Mouse (Mus musculus) heart, embryonic 12.5 days (tissue): Measurements from ENCODE around the gene Olfr248. TPM values are rescaled to one million over a fixed set of nuclear protein-coding genes. Genes with fewer than 3 reads are reported as not detected.
"Not testable (repeated sequence)": the region's sequence is repeated elsewhere in the genome, so short reads cannot be mapped to it uniquely, and the experiment has no call there.

Source experiments
- ATAC-seq: fragments of 200-750 bp; cut with Nextera tagmentation; 2 replicates; pipeline ENCODE4 v1.8.0; 2017; ENCODE audit warnings: moderate TSS enrichment, moderate library complexity; ENCODE audit not compliant: insufficient number of reproducible peaks, low FRiP score
- H3K27ac ChIP-seq: fragments of 300-500 bp; sonication (generic); 2 replicates; pipeline ENCODE4 v1.5.1; 2016; ENCODE audit warnings: mild to moderate bottlenecking, moderate library complexity; ENCODE audit not compliant: poor library complexity, severe bottlenecking
- H3K27me3 ChIP-seq: fragments of 300-500 bp; sonication (generic); replicated peaks from 2 replicates; pipeline ENCODE4 v1.6.1; 2016; ENCODE audit warnings: mild to moderate bottlenecking, moderate library complexity
- H3K36me3 ChIP-seq: fragments of 300-500 bp; sonication (generic); 2 replicates; pipeline ENCODE4 v1.6.1; 2016; ENCODE audit warnings: mild to moderate bottlenecking, moderate library complexity
- H3K4me1 ChIP-seq: fragments of 300-500 bp; sonication (generic); replicated peaks from 2 replicates; pipeline ENCODE4 v1.6.1; 2016; ENCODE audit warnings: mild to moderate bottlenecking
- H3K4me2 ChIP-seq: fragments of 300-500 bp; sonication (generic); 2 replicates; pipeline ENCODE4 v1.6.1; 2016; ENCODE audit warnings: mild to moderate bottlenecking, moderate library complexity
- H3K4me3 ChIP-seq: fragments of 300-500 bp; sonication (generic); 2 replicates; pipeline ENCODE4 v1.5.1; 2016; ENCODE audit warnings: mild to moderate bottlenecking
- H3K9ac ChIP-seq: fragments of 300-500 bp; sonication (generic); 2 replicates; pipeline ENCODE4 v1.6.1; 2016; ENCODE audit warnings: mild to moderate bottlenecking, moderate library complexity
- H3K9me3 ChIP-seq: fragments of 300-500 bp; sonication (generic); replicated peaks from 2 replicates; pipeline ENCODE4 v1.6.1; 2016; ENCODE audit warnings: mild to moderate bottlenecking, moderate library complexity
- WGBS: fragments of 180-500 bp; shearing (Covaris S2); methylation state at CpG from one replicate; pipeline ENCODE4 v1.1.7; 2016; 5-methylcytosine and 5-hydroxymethylcytosine counted together
- polyA plus RNA-seq: library from polyadenylated mRNA; unstranded; fragments of >200 nt; fragmentation: Nextera tagmentation; extraction: Ambion mirVana; gene quantifications from 2 replicates; pipeline ENCODE4 v1.2.1, GENCODE M21; 2016

Gene Olfr248
- polyA plus RNA-seq = not detected in 2 replicates

DNA sequence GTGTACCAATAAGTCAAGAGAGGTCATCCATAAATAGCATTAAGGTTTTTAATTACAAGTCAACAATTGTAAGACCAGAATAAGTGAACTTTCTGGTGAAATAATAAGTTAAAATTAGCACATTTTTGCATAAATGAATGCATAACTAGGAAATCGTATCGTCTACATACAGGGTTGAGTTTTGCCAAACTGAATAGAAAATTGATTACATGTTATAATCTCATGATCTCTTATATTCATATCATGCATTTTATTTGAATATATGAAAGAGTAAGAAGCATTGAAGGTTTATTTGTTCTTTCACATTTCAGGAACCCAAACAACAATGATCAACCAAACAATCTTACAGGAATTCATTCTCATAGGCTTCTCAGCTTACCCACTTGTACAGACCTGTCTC is at the start of gene Olfr248:
Gene Olfr248 (plus strand): TSS at position 301 of the 400 bp plus-strand sequence.
- H3K27me3 ChIP-seq = no peaks in the 10 kb centered on the region
- H3K4me3 ChIP-seq = no peak within 1 kb of the TSS
- WGBS = 81% methylated on average over 2 of the region's 2 CpGs
- H3K9me3 ChIP-seq = no peaks in the 10 kb centered on the region
- ATAC-seq = no peak
- H3K27ac ChIP-seq = no peak within 1 kb of the TSS
- H3K36me3 ChIP-seq = no peaks in the 10 kb centered on the region
- H3K4me1 ChIP-seq = no peaks in the 10 kb centered on the region
- H3K4me2 ChIP-seq = no peak within 1 kb of the TSS
- H3K9ac ChIP-seq = no peak within 1 kb of the TSS

GRCm38 (mm10) chr1:174353636-174354035 is 37.2 kb upstream of the Olfr248 start:
- H3K27ac ChIP-seq, H3K9me3 ChIP-seq, H3K4me3 ChIP-seq, H3K4me2 ChIP-seq, H3K4me1 ChIP-seq, ATAC-seq, H3K9ac ChIP-seq, H3K36me3 ChIP-seq, H3K27me3 ChIP-seq: not testable (repeated sequence)
- WGBS = 68% methylated on average over 1 of the region's 1 CpGs

- Histone ChIP-seq H3K27me3 (no peaks in the 10 kb centered on the region), H3K9ac (no peak overlapping the region), H3K4me2 (no peak overlapping the region), H3K4me1 (no peaks in the 10 kb centered on the region), H3K9me3 (no peaks in the 10 kb centered on the region), H3K4me3 (no peak overlapping the region), H3K36me3 (no peaks in the 10 kb centered on the region), H3K27ac (no peak overlapping the region)
- 63% methylated on average over 5 of the region's 5 CpGs for WGBS
- ATAC-seq = no peak
Measured at GRCm38 (mm10) chr1:174354640-174355039, 36.2 kb upstream of the Olfr248 start.

GRCm38 (mm10) chr1:174364882-174365451 is 25.9 kb upstream of the Olfr248 start, which contains the start of gene Olfr417:
TSS of gene Olfr417 (plus strand) at chr1:174365122.
- H3K27ac ChIP-seq = no peak within 1 kb of the TSS
- ATAC-seq = no peak
- H3K36me3 ChIP-seq = no peaks in the 10 kb centered on the region
- no peak within 1 kb of the TSS for H3K9ac ChIP-seq
- no peak within 1 kb of the TSS for H3K4me2 ChIP-seq
- 65% methylated on average over 2 of the region's 2 CpGs for WGBS
- H3K9me3 ChIP-seq = no peaks in the 10 kb centered on the region
- no peaks in the 10 kb centered on the region for H3K27me3 ChIP-seq
- no peaks in the 10 kb centered on the region for H3K4me1 ChIP-seq
- no peak within 1 kb of the TSS for H3K4me3 ChIP-seq

DNA sequence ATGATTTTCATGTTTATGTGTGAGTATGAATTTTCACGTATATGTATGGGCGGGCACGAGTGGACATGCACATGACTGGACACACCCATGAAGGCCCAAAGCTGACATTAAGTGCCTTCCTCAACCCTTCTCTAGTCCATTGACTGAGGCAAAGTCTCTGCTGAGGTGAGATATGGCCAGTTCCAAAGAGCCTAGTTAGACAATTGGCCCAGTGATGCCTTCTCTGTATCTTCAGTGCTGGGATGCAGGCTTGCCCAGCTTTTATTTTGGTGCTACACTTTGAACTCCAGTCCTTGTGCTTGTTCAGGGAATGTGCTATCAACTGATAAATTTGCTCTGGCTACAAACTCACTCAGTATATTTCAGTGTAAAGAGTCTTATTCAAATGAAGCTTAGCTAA is 17.0 kb upstream of the Olfr248 start:
- H3K9ac ChIP-seq = no peak overlapping the region
- no peak for ATAC-seq
- H3K4me2 ChIP-seq = no peak overlapping the region
- no peaks in the 10 kb centered on the region for H3K9me3 ChIP-seq
- no peaks in the 10 kb centered on the region for H3K4me1 ChIP-seq
- H3K4me3 ChIP-seq = no peak overlapping the region
- no peaks in the 10 kb centered on the region for H3K36me3 ChIP-seq
- no peaks in the 10 kb centered on the region for H3K27me3 ChIP-seq
- no peak overlapping the region for H3K27ac ChIP-seq
- WGBS = 84% methylated on average over 3 of the region's 3 CpGs

GRCm38 (mm10) chr1:174422959-174423358 is 32.1 kb downstream of the Olfr248 start:
- Histone ChIP-seq H3K9ac (no peak overlapping the region), H3K4me2 (no peak overlapping the region), H3K27ac (no peak overlapping the region), H3K4me3 (no peak overlapping the region), H3K36me3 (no peaks in the 10 kb centered on the region), H3K9me3 (no peaks in the 10 kb centered on the region), H3K4me1 (no peaks in the 10 kb centered on the region), H3K27me3 (no peaks in the 10 kb centered on the region)
- WGBS = 30% methylated on average over 4 of the region's 4 CpGs
- no peak for ATAC-seq

GRCm38 (mm10) chr1:174423764-174424163 is 32.9 kb downstream of the Olfr248 start, which contains the start of gene Olfr414:
TSS of gene Olfr414 (plus strand) at chr1:174424064.
- Histone ChIP-seq H3K27ac (no peak within 1 kb of the TSS), H3K27me3 (no peaks in the 10 kb centered on the region), H3K4me2 (no peak within 1 kb of the TSS), H3K9me3 (no peaks in the 10 kb centered on the region), H3K4me3 (no peak within 1 kb of the TSS), H3K4me1 (no peaks in the 10 kb centered on the region), H3K9ac (no peak within 1 kb of the TSS), H3K36me3 (no peaks in the 10 kb centered on the region)
- 47% methylated on average over 1 of the region's 1 CpGs for WGBS
- no peak for ATAC-seq

DNA sequence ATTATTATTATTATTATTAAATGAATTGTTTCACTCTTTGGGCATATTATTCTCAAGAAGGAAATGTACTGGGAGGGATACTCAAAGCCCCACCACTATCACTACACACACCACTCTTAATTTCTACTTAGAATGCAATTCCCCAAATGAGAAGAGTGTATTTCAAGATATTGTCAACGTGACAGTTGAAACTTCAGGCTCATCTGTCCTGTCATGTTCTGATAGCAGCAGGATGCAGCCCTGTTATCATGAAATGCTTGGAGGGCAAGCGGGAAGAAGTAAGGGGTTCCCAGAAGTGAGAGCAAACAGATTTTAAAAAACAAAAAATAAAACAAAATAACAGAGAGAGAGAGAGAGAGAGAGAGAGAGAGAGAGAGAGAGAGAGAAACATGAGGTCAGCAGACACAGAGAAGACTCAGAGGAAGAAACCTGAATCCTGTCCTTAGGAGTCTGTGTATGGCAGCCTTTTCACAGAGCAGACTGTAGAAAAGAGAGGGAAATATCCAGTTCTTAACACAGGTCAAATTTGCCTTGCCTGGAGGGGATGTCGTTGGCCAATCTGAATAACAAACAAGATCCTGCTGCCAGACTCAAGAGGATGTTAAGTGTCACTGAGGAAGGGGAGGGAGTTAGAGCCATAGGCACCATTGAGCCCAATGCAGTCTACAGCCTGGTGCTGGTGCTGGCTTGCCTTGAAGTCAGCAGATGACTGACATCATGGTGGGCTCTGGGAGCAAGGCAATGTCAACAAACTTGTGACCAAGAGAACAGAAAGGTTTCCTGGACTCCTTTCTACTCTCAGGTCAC is 35.5 kb downstream of the Olfr248 start:
- WGBS = 38% methylated on average over 3 of the region's 3 CpGs
- H3K27me3 ChIP-seq = no peaks in the 10 kb centered on the region
- no peak overlapping the region for H3K9ac ChIP-seq
- H3K9me3 ChIP-seq = 0 out of 2 replicates have a peak, but pooled peaks cover 3% of the 10 kb centered on the region
- no peaks in the 10 kb centered on the region for H3K4me1 ChIP-seq
- H3K27ac ChIP-seq = no peak overlapping the region
- no peak overlapping the region for H3K4me2 ChIP-seq
- H3K36me3 ChIP-seq = no peaks in the 10 kb centered on the region
- no peak for ATAC-seq
- H3K4me3 ChIP-seq = no peak overlapping the region

DNA sequence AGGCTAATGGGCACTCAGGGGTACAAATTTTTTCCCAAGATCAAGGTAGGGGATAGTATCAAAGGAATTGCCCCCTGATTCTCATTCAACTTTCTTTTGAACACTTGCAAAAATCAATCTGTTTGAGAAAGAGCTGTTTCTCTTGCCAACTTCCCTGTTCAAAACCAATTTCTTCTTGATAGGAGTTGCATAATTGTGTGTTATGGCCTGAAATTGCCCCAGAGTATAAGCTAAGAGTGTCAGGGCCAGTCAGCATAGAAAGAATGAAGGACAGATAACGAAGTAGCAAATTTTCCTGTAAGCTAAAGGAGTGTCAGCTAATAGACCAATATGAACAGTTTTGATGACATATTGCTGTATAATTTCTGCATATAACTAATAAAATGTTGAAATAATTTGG is 36.6 kb downstream of the Olfr248 start:
- 75% methylated on average over 1 of the region's 1 CpGs for WGBS
- no peak overlapping the region for H3K4me2 ChIP-seq
- H3K9me3 ChIP-seq = 0 out of 2 replicates have a peak, but pooled peaks cover 3% of the 10 kb centered on the region
- H3K9ac ChIP-seq = no peak overlapping the region
- H3K4me1 ChIP-seq = no peaks in the 10 kb centered on the region
- H3K27me3 ChIP-seq = no peaks in the 10 kb centered on the region
- no peak overlapping the region for H3K4me3 ChIP-seq
- no peaks in the 10 kb centered on the region for H3K36me3 ChIP-seq
- H3K27ac ChIP-seq = no peak overlapping the region
- no peak for ATAC-seq

GRCm38 (mm10) chr1:174428407-174428806 is 37.6 kb downstream of the Olfr248 start:
- Histone ChIP-seq H3K27me3 (no peaks in the 10 kb centered on the region), H3K4me2 (no peak overlapping the region), H3K9me3 (0 out of 2 replicates have a peak, but pooled peaks cover 3% of the 10 kb centered on the region), H3K9ac (no peak overlapping the region), H3K36me3 (no peaks in the 10 kb centered on the region), H3K4me1 (no peaks in the 10 kb centered on the region), H3K4me3 (no peak overlapping the region), H3K27ac (no peak overlapping the region)
- WGBS = 80% methylated on average over 2 of the region's 2 CpGs
- ATAC-seq = no peak

GRCm38 (mm10) chr1:174434121-174434520 is 43.3 kb downstream of the Olfr248 start:
- H3K9me3 ChIP-seq = 0 out of 2 replicates have a peak, but pooled peaks cover 3% of the 10 kb centered on the region
- H3K27ac ChIP-seq = no peak overlapping the region
- no peaks in the 10 kb centered on the region for H3K4me1 ChIP-seq
- no peak overlapping the region for H3K4me3 ChIP-seq
- no peak overlapping the region for H3K4me2 ChIP-seq
- H3K27me3 ChIP-seq = no peaks in the 10 kb centered on the region
- H3K36me3 ChIP-seq = no peaks in the 10 kb centered on the region
- ATAC-seq = no peak
- no peak overlapping the region for H3K9ac ChIP-seq
- WGBS = 52% methylated on average over 1 of the region's 1 CpGs
